Mouse (Mus musculus) heart, adult 2 months (tissue): ENCODE measurements around the gene Ttc39b.

Experiments
- CTCF ChIP-seq: fragments of 200-600 bp; IDR thresholded peaks from 2 replicates; pipeline ENCODE4 v1.8.1; 2022; ENCODE audit warnings: antibody characterized with exemption, mild to moderate bottlenecking, moderate library complexity
- EP300 ChIP-seq: fragments of 200-500 bp; IDR thresholded peaks from 2 replicates; pipeline ENCODE4 v1.6.1; 2011; ENCODE audit warnings: low read depth, low read length, control low read depth; ENCODE audit not compliant: insufficient read depth
- POLR2A ChIP-seq: fragments of 200-500 bp; IDR thresholded peaks from 2 replicates; pipeline ENCODE4 v1.6.1; 2011; ENCODE audit warnings: mild to moderate bottlenecking, low read depth, low read length, control low read depth; ENCODE audit not compliant: insufficient read depth

- TF ChIP-seq POLR2A = no peak
- TF ChIP-seq EP300 = no peak
- TF ChIP-seq CTCF = no peak
These were observed 22.3 kb downstream of the Ttc39b start for GRCm38 (mm10) chr4:83301713-83302112.
